Mouse (Mus musculus) bone marrow, adult 2 months (tissue): Measurements from ENCODE around the gene Ppm1f.

Source experiments
- CTCF ChIP-seq: fragments of 200-500 bp; IDR thresholded peaks from 2 replicates; pipeline ENCODE4 v1.5.1; 2011; ENCODE audit warnings: low read length, control low read depth; ENCODE audit not compliant: control insufficient read depth, insufficient read depth
- POLR2A ChIP-seq: fragments of 200-500 bp; IDR thresholded peaks from 2 replicates; pipeline ENCODE4 v1.6.1; 2011; ENCODE audit warnings: low read depth, mild to moderate bottlenecking, control low read depth, low read length, borderline replicate concordance; ENCODE audit not compliant: control insufficient read depth

- TF ChIP-seq CTCF (no peak), POLR2A (no peak)
These were observed 39.4 kb upstream of the Ppm1f start for GRCm38 (mm10) chr16:16856731-16857476.
